Mouse (Mus musculus) MN1 (cell line): Measurements from ENCODE around the gene Npas4.
"Not testable (repeated sequence)": the region's sequence is repeated elsewhere in the genome, so short reads cannot be mapped to it uniquely, and the experiment has no call there.

Source experiments
- DNase-seq: peaks from one replicate; pipeline ENCODE4 v3.0.0-alpha.2; 2016; ENCODE audit warnings: low spot score

Npas4 gene

GRCm38 (mm10) chr19:4990256-4990625 is at the start of gene Npas4:
Npas4 (minus strand) TSS chr19:4990316.
- no peak for DNase-seq

- DNase-seq: peak; percentile 31
These were observed 49.4 kb upstream of the Npas4 start for GRCm38 (mm10) chr19:5039301-5040114.

- peak; percentile 94 for DNase-seq
These were observed 48.6 kb upstream of the Npas4 start, which contains the start of the genes B4gat1 and AC124502.3 for GRCm38 (mm10) chr19:5038709-5039156. B4gat1 (plus strand) TSS chr19:5038826. AC124502.3 (plus strand) TSS chr19:5038891.

DNA sequence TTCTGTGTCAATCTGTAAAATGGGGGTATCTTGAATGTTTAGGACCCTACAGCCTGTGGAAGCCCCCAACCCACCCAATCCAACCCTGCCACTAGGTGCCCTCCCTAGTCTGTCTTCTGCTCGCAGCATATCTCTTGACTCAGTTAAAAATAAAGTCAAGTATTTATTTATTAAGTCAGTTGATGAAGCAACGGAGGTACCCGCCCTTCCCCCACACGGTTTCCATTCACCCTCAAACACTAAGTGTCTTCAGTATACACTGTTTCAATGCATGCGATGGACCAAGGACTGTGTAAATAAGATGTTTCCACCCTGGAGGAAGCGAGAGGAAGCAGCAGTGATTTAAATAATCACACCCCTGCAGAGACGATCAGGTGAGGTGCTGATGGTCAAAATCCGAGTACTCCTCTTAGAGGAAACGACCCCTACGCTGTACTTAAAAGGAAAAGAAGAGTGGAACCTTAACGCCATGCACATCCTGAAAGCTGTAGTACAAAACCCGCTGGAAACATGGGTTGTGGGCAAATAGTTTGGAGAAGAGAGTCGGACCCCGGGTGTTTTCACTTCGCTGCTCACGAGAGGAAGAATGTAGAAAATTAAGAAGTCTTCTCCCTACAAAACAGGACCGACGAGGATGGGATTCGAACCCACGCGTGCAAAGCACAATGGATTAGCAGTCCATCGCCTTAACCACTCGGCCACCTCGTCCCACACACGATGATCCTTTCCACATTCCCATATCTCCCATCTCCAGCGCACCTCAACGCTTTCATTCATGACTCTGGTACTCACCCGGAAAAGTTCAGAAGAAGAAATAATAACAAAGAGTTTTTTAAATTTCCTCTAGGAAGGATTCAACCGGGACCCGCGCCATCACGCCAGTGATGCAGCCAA is 47.8 kb upstream of the Npas4 start:
- DNase-seq: peak; percentile 87

DNA sequence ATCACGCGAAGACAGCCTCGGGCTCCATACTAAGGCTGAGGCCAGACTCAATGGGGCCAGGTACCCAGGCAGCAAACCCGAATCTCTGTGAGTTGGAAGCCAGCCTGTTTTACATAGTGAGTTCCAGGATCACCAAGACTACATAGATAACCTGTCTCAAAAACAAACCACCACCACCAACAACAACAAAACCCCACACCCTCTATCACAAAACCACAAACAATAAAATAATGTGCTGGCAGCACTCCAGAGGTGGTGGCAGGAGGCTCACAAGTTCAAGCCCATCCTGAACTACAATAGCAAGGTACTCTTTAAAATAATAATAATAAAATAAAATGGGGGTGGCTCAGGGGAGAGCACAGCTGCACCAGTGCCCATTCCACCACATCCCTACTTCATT is 46.5 kb upstream of the Npas4 start:
- DNase-seq: no peak

- DNase-seq: no peak
These were observed 42.6 kb upstream of the Npas4 start for GRCm38 (mm10) chr19:5032686-5033085.

DNA sequence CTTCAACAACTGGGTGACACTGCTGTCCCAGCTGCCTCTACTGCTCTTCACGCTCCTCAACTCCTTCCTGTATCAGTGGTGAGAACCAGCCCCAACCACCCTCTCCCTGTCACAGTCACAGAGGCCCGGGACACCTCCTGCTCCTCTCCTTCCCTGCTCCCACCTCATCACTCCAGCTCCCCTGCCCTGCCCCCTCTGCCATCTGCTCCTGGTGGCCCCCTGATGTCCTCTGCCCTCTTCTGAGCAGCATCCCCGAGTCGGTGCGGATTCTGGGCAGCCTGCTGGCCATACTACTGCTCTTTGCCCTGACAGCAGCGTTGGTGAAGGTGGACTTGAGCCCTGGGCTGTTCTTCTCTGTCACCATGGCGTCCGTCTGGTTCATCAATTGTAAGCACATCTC is 36.0 kb upstream of the Npas4 start:
- DNase-seq: no peak

DNA sequence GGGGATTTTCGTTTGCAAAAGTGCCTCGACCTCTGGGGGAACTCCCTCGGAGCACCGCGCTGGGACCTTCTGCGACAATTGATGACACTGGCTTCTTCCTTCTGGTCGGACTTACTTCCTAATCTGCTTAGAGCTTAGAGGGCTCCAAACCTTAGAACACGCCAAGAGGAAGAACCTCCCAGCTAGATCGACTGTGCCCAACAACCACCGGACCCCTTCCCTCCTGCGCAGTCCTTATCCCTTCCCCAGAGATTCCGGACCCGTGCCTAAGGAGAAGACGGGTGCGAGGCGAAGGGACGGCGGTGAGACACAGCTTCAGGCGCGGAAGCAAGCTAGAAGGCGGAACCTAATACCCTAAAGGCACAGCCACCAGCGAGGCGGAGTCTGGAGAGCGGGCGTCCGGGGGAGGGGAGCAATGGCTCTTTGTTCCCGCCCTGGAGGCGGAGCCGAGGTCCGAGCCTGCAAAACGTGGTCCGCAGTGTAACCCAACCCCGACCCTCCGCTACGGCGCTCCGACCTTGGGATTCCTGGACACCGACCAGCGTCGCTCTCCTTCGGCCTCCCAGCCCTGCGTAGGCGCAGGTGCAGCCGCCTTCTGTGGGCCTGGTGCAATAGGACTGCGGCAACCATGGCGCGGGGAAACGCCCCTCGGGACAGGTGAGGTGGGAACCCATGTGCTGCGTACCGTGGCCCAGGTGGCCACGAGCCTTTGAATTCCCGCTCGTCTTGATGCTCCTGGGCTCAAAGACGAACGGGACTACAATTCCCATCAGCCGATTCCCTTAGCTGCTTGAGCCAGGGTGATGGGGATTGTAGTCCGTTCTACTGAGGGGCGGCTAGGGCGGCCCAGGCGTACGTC is 33.7 kb upstream of the Npas4 start, which contains the start of gene Slc29a2:
TSS of gene Slc29a2 (plus strand) at position 240 of the 859 bp plus-strand sequence.
- DNase-seq: peak; percentile 88

GRCm38 (mm10) chr19:5021416-5021815 is 31.3 kb upstream of the Npas4 start:
- DNase-seq: peak; percentile 36

DNA sequence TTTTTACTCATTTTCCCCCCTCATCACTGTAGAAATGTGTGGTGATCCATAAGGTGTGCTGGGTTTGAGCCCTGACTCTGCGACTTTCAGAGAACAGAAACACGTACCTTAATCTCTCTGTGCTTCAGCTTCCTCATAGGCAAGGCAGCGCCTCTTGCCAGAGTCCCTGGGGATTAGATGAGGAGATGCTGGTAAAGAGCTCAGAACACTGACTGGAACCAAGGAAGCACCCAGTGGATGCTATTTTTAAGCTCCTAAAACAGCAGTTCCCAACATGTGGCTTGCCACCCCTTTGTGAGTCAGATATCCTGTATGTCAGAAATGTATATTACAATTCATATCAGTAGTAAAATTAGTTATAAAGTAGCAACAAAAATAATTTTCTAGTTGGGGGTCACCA is 28.1 kb upstream of the Npas4 start:
- no peak for DNase-seq

DNA sequence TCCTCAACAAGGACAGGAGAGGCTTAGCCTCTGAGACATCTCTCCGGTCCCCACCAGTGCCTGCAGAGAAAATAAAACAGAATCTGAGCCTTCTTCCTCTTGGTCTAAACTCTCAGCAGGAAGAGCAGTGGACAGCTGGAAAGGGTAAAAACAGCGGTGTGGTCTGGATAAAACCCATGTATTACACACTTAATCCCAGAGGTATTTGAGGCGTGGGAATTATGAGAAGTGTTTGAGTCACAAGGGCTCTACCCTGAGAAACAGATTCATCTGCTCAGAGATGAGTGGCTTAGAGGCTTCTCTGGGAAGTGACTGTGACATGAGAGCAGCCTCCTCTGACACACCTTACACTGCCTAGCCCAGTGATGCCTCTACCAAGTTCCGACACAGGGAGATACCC is 27.5 kb upstream of the Npas4 start:
- DNase-seq: no peak

- peak; percentile 72 for DNase-seq
These were observed 26.7 kb upstream of the Npas4 start for GRCm38 (mm10) chr19:5016782-5017181.

DNA sequence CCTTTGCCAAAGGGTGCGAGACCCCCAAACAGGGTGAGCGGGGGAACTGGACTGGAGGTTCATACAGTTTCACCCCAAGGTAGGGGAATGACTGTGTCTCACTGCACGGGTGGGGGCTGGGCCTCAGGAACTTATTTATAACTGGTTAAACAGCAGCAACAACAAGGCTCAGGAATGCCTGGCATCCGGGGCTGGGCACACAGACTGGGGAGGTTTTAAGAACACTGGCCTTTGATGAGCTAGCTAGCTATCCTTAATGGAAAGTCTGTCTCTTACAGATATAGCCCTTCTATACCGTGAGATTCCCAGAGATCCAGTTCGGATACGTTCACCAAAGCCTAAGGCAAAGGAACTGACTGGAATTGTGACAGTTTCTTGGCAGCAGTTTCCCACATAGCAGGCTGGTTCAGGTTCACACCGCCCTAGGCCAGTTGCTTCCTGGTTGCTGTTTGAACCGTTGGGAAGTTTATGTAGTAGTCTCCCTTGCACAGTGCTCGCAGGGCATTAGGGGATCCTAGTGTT is 26.2 kb upstream of the Npas4 start:
- peak; percentile 23 for DNase-seq

GRCm38 (mm10) chr19:5014961-5015398 is 24.9 kb upstream of the Npas4 start:
- DNase-seq: peak; percentile 63

DNA sequence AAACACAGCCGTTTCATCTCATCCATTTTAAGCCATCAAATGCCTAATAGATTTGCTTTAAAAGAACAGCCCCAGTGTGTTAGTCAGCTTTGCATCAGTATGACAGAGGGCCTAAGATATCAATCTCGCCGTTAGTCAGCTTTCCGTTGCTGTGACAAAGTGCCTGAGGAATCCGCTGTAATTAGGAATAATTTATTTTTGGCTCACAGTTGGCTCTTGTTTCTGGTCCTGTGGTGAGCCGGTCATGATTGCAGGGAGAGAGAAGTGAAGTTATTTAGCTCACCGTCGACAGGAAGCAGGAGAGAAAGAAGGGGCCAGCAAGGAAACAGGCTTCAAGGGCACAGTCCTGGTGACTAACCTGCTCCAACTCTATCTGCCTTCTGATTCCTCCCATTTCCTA is 23.0 kb upstream of the Npas4 start:
- DNase-seq: peak; percentile 31

DNA sequence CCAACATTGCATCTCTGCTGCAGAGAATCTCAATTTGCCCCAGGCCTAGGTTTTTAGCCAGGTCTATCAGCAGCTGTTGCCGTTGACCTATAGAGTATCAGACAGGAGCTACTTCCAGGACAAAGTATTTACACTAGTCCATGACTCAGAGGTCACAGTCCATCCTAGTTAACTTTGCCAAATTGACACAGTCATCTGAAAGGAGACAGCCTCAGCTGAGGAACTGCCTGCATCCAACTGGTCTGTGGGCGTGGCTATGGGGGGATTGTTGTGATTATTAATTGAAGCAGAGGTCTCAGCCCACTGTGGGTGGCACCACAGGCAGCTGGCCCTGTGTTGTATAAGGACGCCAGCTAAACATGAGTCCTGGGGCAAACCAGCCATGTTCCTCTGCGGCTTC is 14.8 kb upstream of the Npas4 start:
- DNase-seq: no peak

GRCm38 (mm10) chr19:5003644-5004043 is 13.5 kb upstream of the Npas4 start:
- DNase-seq: not testable (repeated sequence)

GRCm38 (mm10) chr19:5001666-5002406 is 11.7 kb upstream of the Npas4 start:
- DNase-seq: peak; percentile 90

- no peak for DNase-seq
These were observed 9.5 kb upstream of the Npas4 start for GRCm38 (mm10) chr19:4999445-5000140.

- no peak for DNase-seq
These were observed 3.9 kb upstream of the Npas4 start for GRCm38 (mm10) chr19:4994043-4994442.
